Mouse (Mus musculus) kidney, postnatal 0 days (tissue): ENCODE measurements around the gene Il17f. TPM values are rescaled to one million over a fixed set of nuclear protein-coding genes. Genes with fewer than 3 reads are reported as not detected.
"Not testable (repeated sequence)": the region's sequence is repeated elsewhere in the genome, so short reads cannot be mapped to it uniquely, and the experiment has no call there.

Experiments used
- ATAC-seq: fragments of 200-750 bp; cut with Nextera tagmentation; replicated peaks from 2 replicates; pipeline ENCODE4 v1.8.0; 2017; ENCODE audit warnings: low read depth, moderate number of reproducible peaks, moderate TSS enrichment, moderate library complexity; ENCODE audit not compliant: low FRiP score
- DNase-seq: peaks from one replicate; pipeline ENCODE4 v3.0.0-alpha.2; 2016; ENCODE audit warnings: low spot score
- H3K27ac ChIP-seq: fragments of 300-500 bp; sonication (generic); 2 replicates; pipeline ENCODE4 v1.5.1; 2014; ENCODE audit warnings: mild to moderate bottlenecking
- H3K27me3 ChIP-seq: fragments of 300-500 bp; sonication (generic); 2 replicates; pipeline ENCODE4 v1.6.1; 2014; ENCODE audit warnings: low read length, mixed read lengths; ENCODE audit not compliant: insufficient read depth
- H3K36me3 ChIP-seq: fragments of 300-500 bp; sonication (generic); 2 replicates; pipeline ENCODE4 v1.6.1; 2014; ENCODE audit warnings: low read length, mixed read lengths; ENCODE audit not compliant: insufficient read depth
- H3K4me1 ChIP-seq: fragments of 300-500 bp; sonication (generic); replicated peaks from 2 replicates; pipeline ENCODE4 v1.6.1; 2014; ENCODE audit warnings: antibody characterized with exemption, low read length, mixed read lengths; ENCODE audit not compliant: insufficient read depth
- H3K4me2 ChIP-seq: fragments of 300-500 bp; sonication (generic); 2 replicates; pipeline ENCODE4 v1.6.1; 2014; ENCODE audit warnings: mild to moderate bottlenecking, low read length, moderate library complexity, mixed read lengths
- H3K4me3 ChIP-seq: fragments of 300-500 bp; sonication (generic); replicated peaks from 2 replicates; pipeline ENCODE4 v1.5.1; 2014; ENCODE audit warnings: low read depth, low read length
- H3K9ac ChIP-seq: fragments of 300-500 bp; sonication (generic); 2 replicates; pipeline ENCODE4 v1.6.1; 2014; ENCODE audit warnings: low read depth, low read length
- H3K9me3 ChIP-seq: fragments of 300-500 bp; sonication (generic); replicated peaks from 2 replicates; pipeline ENCODE4 v1.6.1; 2016; ENCODE audit warnings: low read length, inconsistent platforms, mixed read lengths
- CTCF ChIP-seq: IDR thresholded peaks from 2 replicates; pipeline ENCODE4 v1.5.1; 2016; ENCODE audit warnings: antibody characterized with exemption, low read depth, mild to moderate bottlenecking, moderate library complexity
- WGBS: fragments of 180-500 bp; shearing (Covaris S2); extraction: QIAGEN DNeasy Blood & Tissue Kit; methylation state at CpG from one replicate; pipeline ENCODE4 v1.1.7; 2014; 5-methylcytosine and 5-hydroxymethylcytosine counted together
- polyA plus RNA-seq: library from polyadenylated mRNA; unstranded; fragments of >200 nt; fragmentation: Nextera tagmentation; extraction: Ambion mirVana; gene quantifications from 2 replicates; pipeline ENCODE4 v1.2.1, GENCODE M21; 2015

Gene Il17f
- polyA plus RNA-seq = not detected in 2 replicates

GRCm38 (mm10) chr1:20790517-20790916, at the start of gene Il17f:
Gene Il17f, minus strand, starts transcription at chr1:20790617.
- not testable (repeated sequence) for H3K4me3 ChIP-seq, H3K9ac ChIP-seq, H3K9me3 ChIP-seq, H3K27me3 ChIP-seq, H3K4me2 ChIP-seq, H3K27ac ChIP-seq, DNase-seq, H3K4me1 ChIP-seq, H3K36me3 ChIP-seq, ATAC-seq
- 90% methylated on average over 1 of the region's 1 CpGs for WGBS

GRCm38 (mm10) chr1:20839911-20840310, 49.5 kb upstream of the Il17f start:
- ATAC-seq (no peak), DNase-seq (no peak)
- no peak overlapping the region for H3K4me2 ChIP-seq
- WGBS = 72% methylated on average over 3 of the region's 3 CpGs
- H3K36me3 ChIP-seq = no peaks in the 10 kb centered on the region
- H3K27me3 ChIP-seq = no peaks in the 10 kb centered on the region
- H3K9me3 ChIP-seq = no peaks in the 10 kb centered on the region
- no peaks in the 10 kb centered on the region for H3K4me1 ChIP-seq
- H3K4me3 ChIP-seq = no peak overlapping the region
- no peak for TF ChIP-seq CTCF
- H3K27ac ChIP-seq = no peak overlapping the region
- no peak overlapping the region for H3K9ac ChIP-seq

- Histone ChIP-seq H3K9me3 (no peaks in the 10 kb centered on the region), H3K36me3 (no peaks in the 10 kb centered on the region), H3K27ac (no peak overlapping the region), H3K4me1 (no peaks in the 10 kb centered on the region), H3K9ac (no peak overlapping the region), H3K4me3 (no peak overlapping the region), H3K4me2 (no peak overlapping the region), H3K27me3 (no peaks in the 10 kb centered on the region)
- WGBS = 66% methylated on average over 3 of the region's 3 CpGs
- TF ChIP-seq CTCF = no peak
- no peak for ATAC-seq
- no peak for DNase-seq
These were observed 46.2 kb upstream of the Il17f start for GRCm38 (mm10) chr1:20836551-20837125.

GRCm38 (mm10) chr1:20833141-20833511, 42.7 kb upstream of the Il17f start:
- Histone ChIP-seq H3K27me3 (no peaks in the 10 kb centered on the region), H3K36me3 (no peaks in the 10 kb centered on the region), H3K4me3 (no peak overlapping the region), H3K4me1 (no peaks in the 10 kb centered on the region), H3K27ac (no peak overlapping the region), H3K9me3 (no peaks in the 10 kb centered on the region), H3K9ac (no peak overlapping the region), H3K4me2 (no peak overlapping the region)
- DNase-seq (no peak), ATAC-seq (no peak)
- no peak for TF ChIP-seq CTCF
- 41% methylated on average over 3 of the region's 4 CpGs for WGBS

GRCm38 (mm10) chr1:20832473-20833140, 42.2 kb upstream of the Il17f start:
- Histone ChIP-seq H3K4me3 (no peak overlapping the region), H3K27ac (no peak overlapping the region), H3K4me1 (no peaks in the 10 kb centered on the region), H3K4me2 (no peak overlapping the region), H3K9me3 (no peaks in the 10 kb centered on the region), H3K36me3 (no peaks in the 10 kb centered on the region), H3K27me3 (no peaks in the 10 kb centered on the region), H3K9ac (no peak overlapping the region)
- WGBS = 74% methylated on average over 5 of the region's 5 CpGs
- no peak for ATAC-seq
- TF ChIP-seq CTCF = no peak; the same call in 1 of the 2 replicates
- no peak for DNase-seq

GRCm38 (mm10) chr1:20830546-20830945, 40.1 kb upstream of the Il17f start:
- Histone ChIP-seq H3K27ac (no peak overlapping the region), H3K9ac (no peak overlapping the region), H3K9me3 (no peaks in the 10 kb centered on the region)

GRCm38 (mm10) chr1:20828061-20828460, 37.6 kb upstream of the Il17f start:
- no peak overlapping the region for H3K4me3 ChIP-seq
- 89% methylated on average over 2 of the region's 2 CpGs for WGBS
- no peak for TF ChIP-seq CTCF
- H3K9ac ChIP-seq = no peak overlapping the region
- no peak overlapping the region for H3K4me2 ChIP-seq
- H3K4me1 ChIP-seq = no peaks in the 10 kb centered on the region
- ATAC-seq (no peak), DNase-seq (no peak)
- no peaks in the 10 kb centered on the region for H3K36me3 ChIP-seq
- no peaks in the 10 kb centered on the region for H3K9me3 ChIP-seq
- H3K27ac ChIP-seq = no peak overlapping the region
- no peaks in the 10 kb centered on the region for H3K27me3 ChIP-seq

More at GRCm38 (mm10) chr1:20830546-20830945, 40.1 kb upstream of the Il17f start:
- no peak for ATAC-seq
- H3K4me2 ChIP-seq = no peak overlapping the region
- DNase-seq = no peak
- H3K27me3 ChIP-seq = no peaks in the 10 kb centered on the region
- no peak overlapping the region for H3K4me3 ChIP-seq
- TF ChIP-seq CTCF = no peak
- no peaks in the 10 kb centered on the region for H3K4me1 ChIP-seq
- H3K36me3 ChIP-seq = no peaks in the 10 kb centered on the region
- 79% methylated on average over 1 of the region's 1 CpGs for WGBS
